Mouse (Mus musculus) limb, embryonic 12.5 days (tissue): ENCODE measurements around the gene Map3k12. TPM values are rescaled to one million over a fixed set of nuclear protein-coding genes. Genes with fewer than 3 reads are reported as not detected.
A peak's percentile ranks its signal among the peaks of the same experiment; 100 is the strongest.

Experiments used
- ATAC-seq: fragments of 200-750 bp; cut with Nextera tagmentation; 2 replicates; pipeline ENCODE4 v1.8.0; 2017; ENCODE audit warnings: low read depth, moderate TSS enrichment; ENCODE audit not compliant: insufficient number of reproducible peaks, insufficient read depth, low FRiP score, low TSS enrichment
- H3K27ac ChIP-seq: fragments of 300-500 bp; sonication (generic); 2 replicates; pipeline ENCODE4 v1.5.1; 2016; ENCODE audit warnings: mild to moderate bottlenecking, moderate library complexity
- H3K27me3 ChIP-seq: fragments of 300-500 bp; sonication (generic); 2 replicates; pipeline ENCODE4 v1.6.1; 2016; ENCODE audit warnings: mild to moderate bottlenecking, moderate library complexity
- H3K36me3 ChIP-seq: fragments of 300-500 bp; sonication (generic); 2 replicates; pipeline ENCODE4 v1.6.1; 2016; ENCODE audit warnings: mild to moderate bottlenecking, moderate library complexity
- H3K4me1 ChIP-seq: fragments of 300-500 bp; sonication (generic); replicated peaks from 2 replicates; pipeline ENCODE4 v1.6.1; 2016
- H3K4me2 ChIP-seq: fragments of 300-500 bp; sonication (generic); 2 replicates; pipeline ENCODE4 v1.6.1; 2016; ENCODE audit warnings: mild to moderate bottlenecking, moderate library complexity
- H3K4me3 ChIP-seq: fragments of 300-500 bp; sonication (generic); replicated peaks from 2 replicates; pipeline ENCODE4 v1.5.1; 2016; ENCODE audit warnings: mild to moderate bottlenecking
- H3K9ac ChIP-seq: fragments of 300-500 bp; sonication (generic); replicated peaks from 2 replicates; pipeline ENCODE4 v1.6.1; 2016; ENCODE audit warnings: mild to moderate bottlenecking, moderate library complexity
- H3K9me3 ChIP-seq: fragments of 300-500 bp; sonication (generic); 2 replicates; pipeline ENCODE4 v1.6.1; 2016; ENCODE audit warnings: mild to moderate bottlenecking, moderate library complexity
- WGBS: fragments of 180-500 bp; shearing (Covaris S2); methylation state at CpG from one replicate; pipeline ENCODE4 v1.1.7; 2016; 5-methylcytosine and 5-hydroxymethylcytosine counted together
- polyA plus RNA-seq: library from polyadenylated mRNA; unstranded; fragments of >200 nt; fragmentation: Nextera tagmentation; extraction: Ambion mirVana; gene quantifications from 2 replicates; pipeline ENCODE4 v1.2.1, GENCODE M21; 2016

The Map3k12 gene
- polyA plus RNA-seq, 1 experiment from 2014 or later, result 23.8 TPM

- Histone ChIP-seq H3K27me3 (no peaks in the 10 kb centered on the region), H3K9me3 (no peaks in the 10 kb centered on the region), H3K4me3 (no peak overlapping the region), H3K9ac (no peak overlapping the region), H3K4me1 (no peaks in the 10 kb centered on the region), H3K4me2 (no peak overlapping the region), H3K36me3 (peaks cover 94% of the 10 kb centered on the region), H3K27ac (no peak overlapping the region)
- ATAC-seq, result no peak
- WGBS, result 87% methylated on average over 3 of the region's 3 CpGs
Measured at GRCm38 (mm10) chr15:102532106-102532900, 15.4 kb upstream of the Map3k12 start.

GRCm38 (mm10) chr15:102531586-102531985 is 14.7 kb upstream of the Map3k12 start:
- WGBS, result 68% methylated on average over 4 of the region's 4 CpGs
- Histone ChIP-seq H3K4me2 (no peak overlapping the region), H3K36me3 (peaks cover 90% of the 10 kb centered on the region), H3K27ac (no peak overlapping the region), H3K4me1 (no peaks in the 10 kb centered on the region), H3K9ac (no peak overlapping the region), H3K27me3 (no peaks in the 10 kb centered on the region), H3K9me3 (no peaks in the 10 kb centered on the region), H3K4me3 (no peak overlapping the region)
- ATAC-seq, result no peak

GRCm38 (mm10) chr15:102530566-102530965 is 13.7 kb upstream of the Map3k12 start:
- Histone ChIP-seq H3K4me2 (no peak overlapping the region), H3K9ac (0 out of 2 replicates have a peak overlapping the region, but pooled peaks have one; percentile 12), H3K4me3 (no peak overlapping the region), H3K9me3 (no peaks in the 10 kb centered on the region), H3K4me1 (no peaks in the 10 kb centered on the region), H3K36me3 (peaks cover 84% of the 10 kb centered on the region), H3K27ac (no peak overlapping the region), H3K27me3 (no peaks in the 10 kb centered on the region)
- 83% methylated on average over 4 of the region's 4 CpGs for whole genome bisulfite sequencing
- ATAC-seq, result no peak

GRCm38 (mm10) chr15:102528396-102528795 is 11.5 kb upstream of the Map3k12 start:
- Histone ChIP-seq H3K27me3 (no peaks in the 10 kb centered on the region), H3K4me3 (no peak overlapping the region), H3K27ac (no peak overlapping the region), H3K4me1 (no peaks in the 10 kb centered on the region), H3K9me3 (no peaks in the 10 kb centered on the region), H3K9ac (no peak overlapping the region), H3K36me3 (peaks cover 77% of the 10 kb centered on the region), H3K4me2 (no peak overlapping the region)
- no peak for ATAC-seq
- 96% methylated on average over 1 of the region's 1 CpGs for WGBS

GRCm38 (mm10) chr15:102527936-102528335 is 11.1 kb upstream of the Map3k12 start:
- Histone ChIP-seq H3K4me3 (no peak overlapping the region), H3K27me3 (no peaks in the 10 kb centered on the region), H3K9ac (no peak overlapping the region), H3K4me2 (no peak overlapping the region), H3K27ac (no peak overlapping the region), H3K9me3 (no peaks in the 10 kb centered on the region), H3K4me1 (no peaks in the 10 kb centered on the region), H3K36me3 (peaks cover 73% of the 10 kb centered on the region)
- WGBS, result 75% methylated on average over 3 of the region's 3 CpGs
- ATAC-seq, result no peak

- Histone ChIP-seq H3K4me2 (no peak overlapping the region), H3K36me3 (peaks cover 73% of the 10 kb centered on the region), H3K4me1 (no peaks in the 10 kb centered on the region), H3K9me3 (no peaks in the 10 kb centered on the region), H3K4me3 (no peak overlapping the region), H3K27ac (no peak overlapping the region), H3K27me3 (no peaks in the 10 kb centered on the region), H3K9ac (no peak overlapping the region)
- 82% methylated on average over 6 of the region's 6 CpGs for WGBS
- no peak for ATAC-seq
Measured at GRCm38 (mm10) chr15:102526111-102527002, 9.5 kb upstream of the Map3k12 start.

GRCm38 (mm10) chr15:102524892-102525485 is 8.1 kb upstream of the Map3k12 start, which contains the start of gene Npff:
TSS of gene Npff (minus strand) at chr15:102524942.
- ATAC-seq, result no peak
- H3K27ac ChIP-seq, result peak within 1 kb of the TSS; percentile 24; the same call in 1 of the 2 replicates
- no peaks in the 10 kb centered on the region for H3K27me3 ChIP-seq
- H3K4me2 ChIP-seq, result no peak within 1 kb of the TSS
- no peaks in the 10 kb centered on the region for H3K4me1 ChIP-seq
- 8% methylated on average over 3 of the region's 3 CpGs for WGBS
- H3K36me3 ChIP-seq, result peaks cover 70% of the 10 kb centered on the region
- no peak within 1 kb of the TSS for H3K4me3 ChIP-seq
- H3K9ac ChIP-seq, result no peak within 1 kb of the TSS
- H3K9me3 ChIP-seq, result no peaks in the 10 kb centered on the region

- ATAC-seq, result no peak
- peaks cover 40% of the 10 kb centered on the region for H3K36me3 ChIP-seq
Measured at GRCm38 (mm10) chr15:102521480-102521879, 4.6 kb upstream of the Map3k12 start.

GRCm38 (mm10) chr15:102520416-102520815 is 3.6 kb upstream of the Map3k12 start:
- Histone ChIP-seq H3K27ac (0 out of 2 replicates have a peak overlapping the region, but pooled peaks have one; percentile 12), H3K4me3 (no peak overlapping the region), H3K4me1 (peaks cover 19% of the 10 kb centered on the region), H3K36me3 (peaks cover 38% of the 10 kb centered on the region), H3K9ac (no peak overlapping the region), H3K4me2 (no peak overlapping the region), H3K27me3 (no peaks in the 10 kb centered on the region), H3K9me3 (no peaks in the 10 kb centered on the region)
- ATAC-seq, result no peak
- WGBS, result 82% methylated on average over 4 of the region's 4 CpGs

More at GRCm38 (mm10) chr15:102521480-102521879, 4.6 kb upstream of the Map3k12 start:
- no peak overlapping the region for H3K27ac ChIP-seq
- H3K27me3 ChIP-seq, result no peaks in the 10 kb centered on the region
- H3K9me3 ChIP-seq, result no peaks in the 10 kb centered on the region
- H3K4me1 ChIP-seq, result peaks cover 10% of the 10 kb centered on the region
- no peak overlapping the region for H3K4me2 ChIP-seq
- no peak overlapping the region for H3K4me3 ChIP-seq
- no peak overlapping the region for H3K9ac ChIP-seq
- WGBS, result 87% methylated on average over 4 of the region's 4 CpGs

- Histone ChIP-seq H3K9me3 (no peaks in the 10 kb centered on the region), H3K4me3 (peak overlapping the region; percentile 70), H3K4me2 (peak overlapping the region; percentile 59), H3K9ac (peak overlapping the region; percentile 81), H3K27me3 (no peaks in the 10 kb centered on the region), H3K36me3 (peaks cover 36% of the 10 kb centered on the region), H3K4me1 (peaks cover 22% of the 10 kb centered on the region), H3K27ac (peak overlapping the region; percentile 98)
- no peak for ATAC-seq
- WGBS, result 61% methylated on average over 17 of the region's 17 CpGs
Measured at GRCm38 (mm10) chr15:102519211-102520141, 2.6 kb upstream of the Map3k12 start.
